Mouse (Mus musculus) layer of hippocampus, postnatal 14 days (tissue): Measurements from ENCODE around the gene Scarb1. TPM values are rescaled to one million over a fixed set of nuclear protein-coding genes. Genes with fewer than 3 reads are reported as not detected.

Experiments used
- DNase-seq, 2 experiments: peaks; one replicate each; pipeline ENCODE4 v3.0.0; 2021 to 2022; ENCODE audit warnings: low spot score in 2 of 2, mixed read lengths in 1 of 2
- total RNA-seq, 2 experiments: library from RNA; stranded (reverse); gene quantifications; 2 replicates each; pipeline ENCODE4 v1.2.3; 2021

The Scarb1 gene
- total RNA-seq, 2 experiments from 2014 or later, result 46.1 to 54.3 TPM

DNA sequence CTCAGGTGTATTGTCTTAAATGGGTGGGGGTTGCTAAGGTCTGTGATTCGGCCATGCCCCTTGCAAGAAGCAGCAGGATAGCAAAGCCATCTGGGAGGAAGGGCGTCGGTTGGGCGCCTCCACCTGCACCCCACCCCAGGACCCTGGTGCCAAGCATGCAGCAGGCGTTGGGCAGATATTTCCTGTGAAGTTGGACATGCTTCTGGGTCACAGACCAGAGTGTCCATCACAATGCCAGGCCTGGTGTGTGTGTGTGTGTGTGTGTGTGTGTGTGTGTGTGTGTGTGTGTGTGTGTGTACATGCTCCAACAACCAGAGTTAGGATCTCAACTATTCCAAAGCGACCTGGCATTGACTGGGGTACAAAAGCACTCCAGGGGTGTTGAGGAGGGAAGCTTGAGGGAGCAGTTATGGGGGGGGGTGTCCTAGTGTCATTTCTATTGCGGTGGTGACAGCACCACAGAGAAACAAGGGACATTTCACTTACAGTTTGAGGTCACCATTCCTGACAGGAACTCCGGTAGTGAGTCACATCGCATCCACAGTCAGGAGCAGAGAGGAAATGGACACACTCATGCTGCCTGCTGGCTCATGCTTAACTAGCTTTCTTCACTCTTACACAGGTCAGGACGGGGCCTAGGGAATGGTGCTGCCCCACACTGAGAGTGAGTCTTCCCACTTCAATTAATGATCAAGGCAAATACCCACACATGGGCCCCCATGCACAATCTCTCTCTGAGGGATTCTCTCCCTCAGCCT lies 68.5 kb downstream of the Scarb1 start:
- no peak for DNase-seq

DNA sequence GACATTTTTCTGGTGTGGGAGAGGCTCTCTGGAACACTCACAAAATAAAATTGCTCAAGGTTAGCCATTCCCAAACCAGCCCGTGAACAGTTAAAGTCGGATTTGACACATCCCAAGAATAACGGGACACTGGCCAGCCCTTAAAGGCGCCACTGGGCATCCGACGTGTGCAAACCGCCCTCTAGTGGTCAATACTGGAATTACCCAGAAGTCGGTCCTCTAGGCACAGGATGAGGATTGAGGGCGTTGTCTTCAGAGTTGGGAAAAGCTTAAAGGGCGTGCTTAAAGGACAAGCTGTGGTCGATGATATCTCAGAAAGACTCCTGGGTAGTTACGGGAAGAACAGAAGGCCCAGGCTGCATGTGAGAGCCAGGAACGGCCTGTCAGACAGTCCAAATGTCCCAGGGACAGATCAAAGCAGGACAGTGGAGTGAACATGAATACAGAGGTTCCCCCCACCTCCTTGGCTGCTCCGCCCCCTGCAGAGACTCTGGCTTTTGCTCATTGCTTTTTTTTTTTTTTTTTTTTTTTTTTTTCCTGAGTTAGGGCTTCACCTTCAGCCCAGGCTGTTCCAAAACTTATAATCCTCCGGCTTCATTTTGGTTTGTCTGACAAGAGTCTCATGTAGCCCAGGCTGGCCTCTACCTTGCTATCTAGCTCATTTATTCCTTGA lies 69.2 kb downstream of the Scarb1 start:
- peak; percentile 84 to 90 for DNase-seq

DNA sequence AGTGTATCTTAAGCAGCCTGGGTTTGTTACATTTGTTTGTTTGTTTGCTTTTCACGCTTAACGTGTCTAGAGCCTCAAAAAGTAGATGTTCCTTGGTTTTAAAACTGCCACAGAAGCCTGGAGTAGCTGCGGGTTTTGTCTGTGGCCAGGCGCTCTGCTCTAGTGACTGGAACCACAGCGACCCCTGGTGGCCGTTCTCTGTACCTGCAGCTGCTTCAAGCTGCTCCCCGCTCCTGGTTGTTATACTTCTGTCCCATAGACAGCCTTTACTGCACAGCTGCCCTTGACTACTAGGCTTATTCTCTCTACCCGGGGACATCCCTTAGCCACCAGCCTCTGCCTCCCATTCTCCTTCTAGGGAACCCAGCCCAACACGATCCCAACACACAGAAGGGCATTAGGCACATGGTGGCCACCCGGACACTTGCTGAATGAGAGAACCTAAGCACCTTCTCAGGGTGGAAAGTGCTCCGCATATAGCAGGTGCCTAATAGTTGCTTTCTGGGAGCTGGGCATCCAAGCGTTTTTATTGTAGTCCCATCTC lies 70.2 kb downstream of the Scarb1 start:
- peak; percentile 58 to 80 for DNase-seq

DNA sequence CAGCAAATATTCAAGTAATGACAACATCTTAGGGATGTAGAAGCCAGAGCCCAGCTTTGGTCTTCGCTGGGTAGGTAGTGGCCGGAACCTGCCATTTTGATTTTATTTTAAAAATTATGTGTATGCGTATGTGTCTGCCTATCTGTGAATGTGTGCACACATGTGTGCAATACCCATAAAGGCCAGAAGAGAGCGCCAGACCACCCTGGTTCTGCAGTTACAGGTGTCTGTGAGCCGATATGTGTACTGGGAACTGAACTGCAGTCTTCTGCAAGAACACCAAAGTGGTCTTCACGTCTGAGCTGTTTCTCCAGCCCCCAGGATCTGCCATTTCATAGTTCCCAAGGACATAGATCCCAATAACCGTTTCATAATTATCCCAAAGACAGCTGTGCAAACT lies 71.1 kb downstream of the Scarb1 start:
- no peak for DNase-seq

DNA sequence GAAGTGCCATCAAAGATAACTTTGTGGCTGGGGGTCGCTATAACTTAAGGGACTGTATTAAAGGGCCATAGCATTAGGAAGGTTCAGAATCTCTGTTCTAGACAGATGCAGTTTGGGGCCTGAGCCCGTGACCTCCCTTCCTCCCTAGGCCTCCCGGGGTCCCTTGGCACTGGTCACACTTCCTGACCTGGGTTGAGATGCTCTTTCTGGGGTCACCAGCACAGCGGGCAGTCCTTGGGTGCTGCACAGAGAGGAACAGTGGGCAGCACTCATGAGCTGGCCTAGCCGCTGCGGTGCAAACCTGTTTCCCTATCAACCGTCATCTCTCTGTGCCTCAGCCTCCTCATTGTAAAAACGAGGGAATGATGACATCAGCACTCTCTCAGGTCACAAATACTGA lies 71.5 kb downstream of the Scarb1 start:
- DNase-seq, result no peak

DNA sequence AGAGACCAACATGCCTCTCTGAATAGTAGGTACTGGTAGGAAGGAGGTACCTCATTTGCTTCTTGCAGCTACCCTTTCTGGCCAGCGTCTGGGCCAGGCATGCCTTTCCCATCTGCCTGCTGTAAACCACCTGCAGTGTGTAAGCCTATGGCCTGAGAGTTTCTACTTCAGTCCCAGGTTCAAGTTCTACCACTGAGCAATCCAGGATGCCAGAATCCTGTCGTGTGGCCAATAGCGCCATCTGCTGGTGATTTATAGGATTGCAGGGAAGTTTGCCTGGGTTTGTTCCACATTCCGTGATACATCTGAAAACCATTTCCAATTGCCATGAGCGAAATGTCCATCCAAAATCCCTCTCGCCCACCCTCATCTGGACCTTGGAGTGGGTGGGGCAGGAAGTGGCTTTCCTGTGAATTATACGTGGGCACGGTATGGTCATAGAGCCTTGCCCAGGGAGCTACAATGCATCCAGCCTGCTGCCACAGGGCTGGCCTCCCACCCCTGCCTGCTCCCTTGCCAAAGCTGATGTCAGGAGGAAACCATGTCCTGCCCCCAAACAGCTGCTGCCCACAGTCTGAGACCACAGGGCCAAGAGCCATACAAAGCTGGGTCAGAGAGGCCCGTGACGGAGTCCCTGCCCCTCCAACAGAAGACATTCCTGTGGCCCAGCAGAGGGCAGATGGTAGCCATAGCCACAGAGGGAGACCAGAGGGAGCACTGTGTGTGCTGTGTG lies 72.7 kb downstream of the Scarb1 start:
- DNase-seq, result peak; percentile 89 to 90

DNA sequence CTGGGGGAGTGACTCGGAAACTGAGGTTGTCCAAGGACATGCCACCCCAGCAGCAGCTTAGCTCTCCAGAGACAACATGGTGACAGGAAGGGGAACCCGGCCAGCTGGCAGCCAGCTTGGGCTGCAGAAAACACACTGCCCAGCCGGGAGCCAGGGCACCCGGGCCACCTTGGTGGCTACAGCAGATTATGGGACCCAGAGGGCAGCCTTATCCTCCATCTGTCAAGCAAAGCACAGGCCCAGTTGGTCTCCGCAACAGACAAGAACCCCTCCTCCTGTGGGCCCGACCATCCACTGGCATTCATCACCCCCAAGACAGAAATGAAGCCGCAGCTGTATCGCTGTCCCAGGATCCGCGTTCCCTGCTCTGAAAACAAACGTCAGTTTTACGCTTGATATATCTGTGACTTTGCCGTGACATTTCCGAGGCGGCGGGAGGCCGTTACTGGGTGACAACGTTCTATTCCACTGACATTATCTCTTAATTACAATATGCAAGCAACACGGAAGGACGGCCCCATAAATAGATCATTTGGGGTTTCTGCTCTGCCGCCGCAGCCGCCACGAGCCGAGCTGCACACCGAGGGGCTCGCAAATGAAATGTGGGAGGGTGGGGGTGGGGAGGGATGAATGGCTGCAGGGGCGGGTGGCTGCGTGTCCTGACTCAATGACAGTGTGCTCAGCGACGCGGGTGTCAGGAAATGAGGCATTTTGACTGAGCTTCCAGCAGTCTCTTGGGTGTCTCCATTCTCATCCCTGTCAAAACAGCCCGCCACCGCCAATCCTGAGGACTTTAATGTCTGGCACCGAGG lies 73.5 kb downstream of the Scarb1 start:
- DNase-seq, result peak; percentile 64 to 74

DNA sequence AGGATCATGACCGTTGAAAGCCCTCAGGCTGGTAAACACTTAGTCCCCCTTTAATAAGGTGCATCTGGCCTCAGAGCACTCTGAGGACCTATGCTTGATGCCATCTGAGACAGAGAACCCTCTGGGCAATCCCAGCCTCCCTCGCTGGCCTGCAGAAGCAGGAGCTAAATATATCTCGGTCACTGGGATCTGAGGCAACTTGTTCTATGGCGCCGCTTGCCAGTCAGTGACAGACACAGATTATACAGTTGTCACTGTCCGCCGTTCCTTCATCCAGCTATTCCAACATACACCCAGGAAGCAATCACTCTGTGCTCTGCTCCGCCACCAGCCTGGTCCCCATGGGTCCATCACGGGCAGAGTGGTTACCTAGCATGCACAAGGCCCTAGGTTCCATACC lies 74.8 kb downstream of the Scarb1 start:
- no peak for DNase-seq

DNA sequence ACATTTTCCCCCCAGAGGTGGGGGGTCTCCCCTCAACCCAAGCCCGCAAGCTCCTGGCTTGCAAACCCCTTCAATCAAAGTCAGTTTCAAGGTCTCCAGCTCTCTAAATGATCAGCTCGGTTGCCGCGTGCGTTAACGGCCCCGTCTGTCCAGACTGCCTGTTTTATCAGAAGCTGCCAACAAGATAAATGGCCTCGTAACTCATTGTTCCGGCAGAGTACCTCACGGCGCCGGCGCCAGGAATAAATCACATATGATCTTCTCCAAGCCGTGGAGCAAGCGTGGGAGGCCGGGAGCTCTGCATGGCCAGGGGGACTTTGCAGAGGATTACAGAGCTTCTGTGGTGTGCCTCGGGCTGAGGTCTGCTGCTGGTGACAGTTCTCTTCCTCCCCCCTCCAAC lies 76.2 kb downstream of the Scarb1 start:
- no peak for DNase-seq

DNA sequence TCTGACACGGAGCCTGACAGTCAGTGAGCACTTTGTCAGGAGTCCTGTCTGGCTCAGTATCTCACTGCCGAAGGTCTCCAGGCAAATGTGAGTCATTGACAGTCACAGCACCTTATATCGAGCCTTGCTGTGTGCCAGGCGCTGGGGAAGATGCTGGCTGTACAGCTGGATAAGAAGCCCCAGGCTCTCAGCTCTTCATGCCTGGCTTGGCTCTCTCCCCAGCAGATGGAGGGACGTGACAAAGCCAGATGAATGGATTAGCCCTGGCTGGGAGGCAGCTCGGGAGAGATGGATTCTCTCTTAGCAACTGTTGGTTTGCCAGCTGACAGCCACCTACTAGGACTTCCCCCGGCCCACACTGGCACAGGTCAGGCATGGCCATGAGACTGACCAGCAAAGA lies 78.3 kb downstream of the Scarb1 start:
- DNase-seq, result peak; percentile 56 to 70

DNA sequence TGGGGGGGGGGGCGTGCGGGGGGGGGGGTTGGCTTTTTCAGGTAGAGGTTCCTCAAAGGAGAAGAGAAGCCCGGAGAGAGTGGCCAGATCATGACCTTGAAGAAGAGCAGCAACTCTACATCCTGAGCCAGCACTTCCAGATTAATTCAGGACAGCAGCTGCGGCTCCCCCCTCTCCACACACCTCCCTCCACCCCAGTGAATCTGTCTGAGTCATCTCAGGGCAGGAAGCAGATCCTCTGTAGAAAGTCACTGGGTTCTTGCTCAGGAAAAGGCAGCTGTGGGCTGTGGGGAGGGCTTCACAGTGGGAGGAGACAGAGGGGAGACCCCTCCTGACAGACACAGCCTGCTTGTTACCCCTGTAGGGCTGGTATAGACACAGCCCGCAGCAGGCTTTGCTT lies 87.0 kb downstream of the Scarb1 start:
- DNase-seq, result no peak

DNA sequence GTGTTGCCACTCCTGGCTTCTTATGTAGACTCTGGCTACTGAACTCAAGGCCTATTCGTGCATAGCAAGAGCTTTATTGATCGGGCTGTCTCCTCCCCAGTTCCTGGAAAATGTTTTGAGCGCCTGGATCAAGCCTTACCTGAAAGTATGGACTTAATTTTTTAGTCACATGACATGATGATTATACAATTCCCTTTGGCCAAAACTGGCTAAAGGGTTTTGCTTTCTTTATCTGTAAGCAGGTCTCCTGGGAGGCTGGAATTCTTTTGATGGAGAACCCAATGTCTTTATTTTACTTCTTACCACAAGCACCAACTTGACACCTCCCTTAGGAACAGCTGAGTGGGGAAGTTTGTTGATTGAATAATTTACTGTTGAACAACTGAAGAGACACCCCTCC lies 87.4 kb downstream of the Scarb1 start:
- DNase-seq, result no peak

DNA sequence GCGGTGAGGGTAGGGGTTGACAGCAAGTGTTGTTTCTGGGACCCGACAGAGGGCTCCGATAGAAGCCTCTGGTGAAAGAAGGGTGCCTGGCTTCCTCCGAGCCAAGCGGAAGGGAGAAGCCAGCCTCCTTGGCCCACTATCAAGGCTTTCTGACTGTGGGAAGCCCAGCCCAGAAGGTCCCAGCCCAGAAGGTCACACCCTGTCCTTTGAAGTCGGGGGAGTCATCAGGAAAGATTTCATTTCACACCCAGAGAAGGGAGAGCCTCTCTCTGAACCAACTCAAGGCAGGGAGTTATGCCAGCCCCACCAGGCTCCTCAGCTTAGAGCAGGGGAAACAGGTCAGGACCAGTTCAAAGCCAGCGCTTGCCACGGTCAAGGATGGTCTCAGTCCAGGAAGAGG lies 88.2 kb downstream of the Scarb1 start:
- DNase-seq, result no peak

DNA sequence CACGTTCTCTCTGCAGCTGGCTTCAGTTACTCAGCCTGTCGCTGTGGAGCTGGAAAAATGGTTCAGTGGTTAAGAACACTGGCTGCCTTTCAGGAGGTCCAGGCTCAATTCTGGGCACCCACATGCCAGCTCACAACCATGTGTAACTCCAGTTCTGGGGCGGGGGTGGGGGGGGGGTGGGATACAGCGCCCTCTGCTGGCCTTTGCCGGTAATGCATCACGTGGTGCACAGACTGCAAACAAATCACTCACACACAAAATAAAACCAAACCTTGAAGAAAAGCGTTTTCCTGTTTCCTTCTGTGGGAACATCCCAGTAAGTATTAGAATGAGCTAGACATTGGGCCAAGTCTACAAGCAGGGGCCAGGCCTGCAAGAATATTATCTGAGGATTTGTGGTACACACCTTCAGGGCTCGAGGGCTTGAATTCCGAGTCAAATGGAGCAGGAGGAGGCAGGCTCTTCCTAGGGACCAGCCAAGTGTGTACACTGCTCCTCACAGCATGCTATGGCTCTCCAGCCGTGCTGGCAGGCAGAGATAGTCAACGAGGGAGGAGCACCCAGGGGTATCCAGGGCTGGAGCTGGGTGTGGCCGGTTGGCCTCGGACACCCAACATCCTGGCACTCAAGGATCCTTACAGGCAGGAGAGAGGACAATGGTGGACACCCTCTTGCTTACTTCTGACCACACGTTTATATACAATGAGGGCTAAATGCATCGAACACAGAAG lies 88.8 kb downstream of the Scarb1 start:
- no peak for DNase-seq

DNA sequence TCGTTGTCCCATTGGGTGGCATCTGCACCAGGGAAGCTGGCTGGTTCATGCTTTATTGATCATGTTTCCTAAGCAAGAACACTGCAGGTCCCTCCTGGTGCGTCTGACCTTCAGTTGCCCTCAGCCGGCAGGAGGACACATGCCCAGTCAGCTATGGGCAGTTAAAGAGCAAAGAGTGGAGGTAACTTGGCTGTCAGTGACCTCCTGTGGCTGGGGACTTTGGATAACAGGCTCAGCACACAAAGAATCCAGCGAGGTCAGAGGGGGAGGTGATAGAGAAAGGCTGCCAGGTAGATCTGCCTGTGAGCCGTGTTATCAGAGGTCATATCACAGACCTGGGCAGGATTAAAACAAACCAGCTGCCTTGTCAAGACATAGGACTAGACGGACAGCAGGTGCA lies 91.7 kb downstream of the Scarb1 start:
- no peak for DNase-seq

DNA sequence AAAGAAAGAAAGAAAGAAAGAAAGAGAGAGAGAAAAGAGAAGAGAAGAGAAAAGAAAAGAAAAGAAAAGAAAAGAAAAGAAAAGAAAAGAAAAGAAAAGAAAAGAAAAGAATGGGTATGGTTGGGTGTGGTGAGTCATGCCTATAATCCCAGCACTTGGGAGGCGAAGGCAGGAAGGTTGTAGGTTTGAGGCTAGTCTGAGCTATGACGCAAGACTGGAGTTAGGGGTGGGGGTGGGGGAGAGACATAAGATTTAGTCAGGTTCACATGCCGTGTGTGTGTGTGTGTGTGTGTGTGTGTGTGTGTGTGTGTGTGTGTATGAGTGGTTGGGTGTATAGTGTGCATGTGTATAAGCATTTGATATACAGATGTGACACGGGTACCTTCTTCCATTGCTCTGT lies 94.2 kb downstream of the Scarb1 start:
- DNase-seq, result no peak

DNA sequence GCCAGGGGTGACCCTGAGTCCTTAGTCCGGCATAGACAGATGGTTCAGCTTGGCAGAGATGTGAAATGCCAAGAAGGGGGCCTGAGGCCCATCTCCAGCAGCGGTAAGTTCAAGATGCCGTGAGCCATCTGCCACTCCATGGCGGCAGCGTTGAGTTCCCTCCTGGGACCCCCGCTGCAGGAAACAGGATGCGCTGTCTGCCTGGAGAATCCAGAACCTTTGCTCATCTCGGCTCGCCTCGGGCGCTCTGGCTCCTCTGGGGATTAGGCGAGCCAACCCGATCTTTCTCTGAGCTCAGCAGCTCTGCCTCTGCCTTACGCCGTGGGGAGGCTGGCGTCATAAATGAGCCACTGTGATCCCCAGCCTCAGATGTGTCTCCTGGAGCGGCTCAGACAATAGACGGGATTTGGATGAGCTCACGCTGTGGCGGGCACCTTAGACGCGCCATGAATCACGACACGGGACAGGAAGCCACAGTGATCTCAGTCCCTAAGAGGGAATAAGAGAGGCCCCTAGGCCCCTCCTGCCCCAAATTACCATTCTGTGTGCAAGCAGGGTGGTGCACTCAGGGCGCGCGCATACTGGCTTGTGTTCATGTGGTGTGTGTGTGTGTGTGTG lies 95.3 kb downstream of the Scarb1 start:
- peak in 1 of 2 experiments; percentile 56 for DNase-seq

DNA sequence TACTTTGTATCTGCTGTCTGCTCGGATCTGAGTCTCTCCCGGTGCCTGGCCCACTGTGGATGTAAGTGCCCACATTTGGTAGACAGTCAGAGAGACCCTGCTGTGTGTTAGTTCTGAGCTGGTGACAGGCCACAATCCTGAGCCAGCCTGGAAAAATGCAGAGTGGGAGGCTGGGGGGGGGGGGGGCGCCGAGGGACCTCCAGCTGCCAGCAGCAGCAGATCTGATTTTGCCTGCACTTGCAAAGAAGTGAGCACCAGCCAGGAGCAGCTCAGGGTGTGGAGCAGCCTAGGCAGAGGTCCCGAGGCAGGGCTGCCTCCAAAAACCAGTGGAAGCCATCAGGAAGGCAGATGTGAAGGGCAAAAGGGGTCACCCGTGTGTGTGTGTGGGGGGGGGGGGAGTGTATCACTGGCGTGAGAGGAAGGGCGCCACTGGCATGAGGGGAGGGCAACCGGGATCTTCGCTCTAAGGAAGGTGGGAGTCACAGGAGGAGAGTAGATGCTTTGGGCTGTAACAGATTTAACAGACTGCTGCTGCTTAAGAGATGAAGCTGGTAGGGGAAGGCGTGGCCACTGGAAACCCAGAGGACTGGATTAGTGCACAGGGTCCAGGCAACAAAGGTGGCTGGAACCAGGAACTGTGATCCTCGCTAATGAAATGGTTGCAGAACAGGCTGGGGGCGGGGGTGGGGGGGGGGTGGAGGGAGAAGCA lies 95.9 kb downstream of the Scarb1 start:
- no peak for DNase-seq

DNA sequence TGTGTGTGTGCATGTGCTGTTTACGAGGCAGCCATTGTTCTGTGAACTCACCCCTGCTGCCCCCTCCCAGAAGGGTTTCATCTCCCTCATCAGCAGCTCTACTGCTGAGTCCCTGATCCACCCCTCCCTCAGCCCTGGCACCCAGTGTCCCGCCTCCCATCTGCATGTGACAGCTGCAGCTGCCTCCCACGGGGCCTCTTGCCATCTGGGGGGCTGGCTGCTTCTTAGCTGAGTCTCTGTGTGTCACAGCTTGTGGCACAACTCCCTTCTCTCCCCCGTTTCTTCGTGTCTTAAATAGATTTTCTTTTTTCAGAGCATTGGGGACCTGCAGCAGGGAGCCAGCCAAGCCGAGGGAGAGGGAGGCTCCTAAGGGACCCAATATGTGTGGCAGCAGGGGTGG lies 97.0 kb downstream of the Scarb1 start:
- peak; percentile 94 to 97 for DNase-seq
